Mouse (Mus musculus) heart, postnatal 0 days (tissue): ENCODE measurements at regions not wholly inside any gene's neighbourhood (a gene's known extent, or its start where the extent isn't known, plus 50 kb on each side); places are given as distances from the start of the nearest gene placed in this dataset.

ENCODE experiments used
- CTCF ChIP-seq: IDR thresholded peaks from 2 replicates; pipeline ENCODE4 v1.5.1; 2016; ENCODE audit warnings: antibody characterized with exemption, control low read depth, low read depth
- EP300 ChIP-seq: IDR thresholded peaks from 2 replicates; pipeline ENCODE4 v1.6.1; 2016; ENCODE audit warnings: antibody characterized with exemption, low read depth

- TF ChIP-seq CTCF (no peak), EP300 (peak; percentile 93)
Observed at GRCm38 (mm10) chr12:94420918-94421317, 1271.1 kb upstream of the Flrt2 start.
